Mouse (Mus musculus): Measurements from ENCODE around the gene Me1. TPM values are rescaled to one million over a fixed set of nuclear protein-coding genes. Genes with fewer than 3 reads are reported as not detected.

The Me1 gene
- polyA plus RNA-seq, 1 experiment from 2014 or later = 33.3 TPM

- Histone ChIP-seq H3K4me2 (ENCODE audit: low read length) (no peak overlapping the region), H3K9me3 (ENCODE audit: control insufficient read depth, low read length) (no peaks in the 10 kb centered on the region), H3K9ac (ENCODE audit: low read length) (no peak overlapping the region), H3K27ac (replicated peaks in 1 of 2; ENCODE audit: control insufficient read depth in 1 of 2, insufficient read depth in 1 of 2, low read depth in 2 of 2, low read length in 2 of 2) (no peak overlapping the region), H3K4me1 (ENCODE audit: control insufficient read depth in 2 of 2, insufficient read depth in 2 of 2, low read length in 2 of 2) (peaks cover 4 to 7% of the 10 kb centered on the region in 2 experiments; a peak in 1 of 4 replicates), H3K36me3 (ENCODE audit: control insufficient read depth, insufficient read depth, low read length) (no peaks in the 10 kb centered on the region), H3K4me3 (ENCODE audit: control insufficient read depth in 1 of 2, insufficient read depth in 1 of 2, low read depth in 1 of 2, low read length in 2 of 2) (no peak overlapping the region), H3K27me3 (ENCODE audit: control insufficient read depth, insufficient read depth, low read length) (no peaks in the 10 kb centered on the region)
- WGBS = 61% methylated on average over 6 of the region's 6 CpGs
- no peak for ATAC-seq (ENCODE audit: insufficient number of reproducible peaks, insufficient read depth, low FRiP score, low read depth)
Observed at GRCm38 (mm10) chr9:86708921-86709320, 13.2 kb upstream of the Me1 start.

GRCm38 (mm10) chr9:86707431-86707830 is 11.7 kb upstream of the Me1 start:
- ATAC-seq (ENCODE audit: insufficient number of reproducible peaks, insufficient read depth, low FRiP score, low read depth) = no peak
- Histone ChIP-seq H3K4me1 (ENCODE audit: control insufficient read depth in 2 of 2, insufficient read depth in 2 of 2, low read length in 2 of 2) (peaks cover 4 to 7% of the 10 kb centered on the region in 2 experiments; a peak in 1 of 4 replicates), H3K4me3 (ENCODE audit: control insufficient read depth in 1 of 2, insufficient read depth in 1 of 2, low read depth in 1 of 2, low read length in 2 of 2) (no peak overlapping the region), H3K4me2 (ENCODE audit: low read length) (no peak overlapping the region), H3K9ac (ENCODE audit: low read length) (no peak overlapping the region), H3K27me3 (ENCODE audit: control insufficient read depth, insufficient read depth, low read length) (no peaks in the 10 kb centered on the region), H3K9me3 (ENCODE audit: control insufficient read depth, low read length) (peaks cover 5% of the 10 kb centered on the region), H3K27ac (replicated peaks in 1 of 2; ENCODE audit: control insufficient read depth in 1 of 2, insufficient read depth in 1 of 2, low read depth in 2 of 2, low read length in 2 of 2) (no peak overlapping the region), H3K36me3 (ENCODE audit: control insufficient read depth, insufficient read depth, low read length) (no peaks in the 10 kb centered on the region)
- 64% methylated on average over 1 of the region's 1 CpGs for WGBS

- Histone ChIP-seq H3K9ac (ENCODE audit: low read length) (no peak overlapping the region), H3K27ac (replicated peaks in 1 of 2; ENCODE audit: control insufficient read depth in 1 of 2, insufficient read depth in 1 of 2, low read depth in 2 of 2, low read length in 2 of 2) (peak overlapping the region; percentile 6 to 75), H3K4me1 (ENCODE audit: control insufficient read depth in 2 of 2, insufficient read depth in 2 of 2, low read length in 2 of 2) (peaks cover 7 to 13% of the 10 kb centered on the region in 2 experiments), H3K9me3 (ENCODE audit: control insufficient read depth, low read length) (peaks cover 5% of the 10 kb centered on the region), H3K27me3 (ENCODE audit: control insufficient read depth, insufficient read depth, low read length) (no peaks in the 10 kb centered on the region), H3K36me3 (ENCODE audit: control insufficient read depth, insufficient read depth, low read length) (no peaks in the 10 kb centered on the region), H3K4me2 (ENCODE audit: low read length) (no peak overlapping the region), H3K4me3 (ENCODE audit: control insufficient read depth in 1 of 2, insufficient read depth in 1 of 2, low read depth in 1 of 2, low read length in 2 of 2) (no peak overlapping the region)
- WGBS = 6% methylated on average over 2 of the region's 2 CpGs
- ATAC-seq (ENCODE audit: insufficient number of reproducible peaks, insufficient read depth, low FRiP score, low read depth) = no peak
Observed at GRCm38 (mm10) chr9:86701844-86702243, 6.1 kb upstream of the Me1 start.

- no peak overlapping the region for H3K4me2 ChIP-seq (ENCODE audit: low read length)
Observed at GRCm38 (mm10) chr9:86701264-86701663, 5.5 kb upstream of the Me1 start.

GRCm38 (mm10) chr9:86695199-86695817 is 445 bp downstream of the Me1 start:
- H3K27me3 ChIP-seq (ENCODE audit: control insufficient read depth, insufficient read depth, low read length) = no peaks in the 10 kb centered on the region
- peak overlapping the region; percentile 77 to 90 for H3K4me3 ChIP-seq (ENCODE audit: control insufficient read depth in 1 of 2, insufficient read depth in 1 of 2, low read depth in 1 of 2, low read length in 2 of 2)
- H3K9ac ChIP-seq (ENCODE audit: low read length) = peak overlapping the region; percentile 84
- H3K27ac ChIP-seq (replicated peaks in 1 of 2; ENCODE audit: control insufficient read depth in 1 of 2, insufficient read depth in 1 of 2, low read depth in 2 of 2, low read length in 2 of 2) = peak overlapping the region; percentile 42 to 63
- H3K4me2 ChIP-seq (ENCODE audit: low read length) = peak overlapping the region; percentile 72
- under 1% methylated on average over 56 of the region's 56 CpGs for WGBS
- H3K9me3 ChIP-seq (ENCODE audit: control insufficient read depth, low read length) = no peaks in the 10 kb centered on the region
- ATAC-seq (ENCODE audit: insufficient number of reproducible peaks, insufficient read depth, low FRiP score, low read depth) = peak; percentile 56; the same call in 1 of the 2 replicates
- no peaks in the 10 kb centered on the region for H3K36me3 ChIP-seq (ENCODE audit: control insufficient read depth, insufficient read depth, low read length)
- peaks cover 2 to 7% of the 10 kb centered on the region in 2 experiments; a peak in 3 of 4 replicates for H3K4me1 ChIP-seq (ENCODE audit: control insufficient read depth in 2 of 2, insufficient read depth in 2 of 2, low read length in 2 of 2)

More at GRCm38 (mm10) chr9:86701264-86701663, 5.5 kb upstream of the Me1 start:
- Histone ChIP-seq H3K4me3 (ENCODE audit: control insufficient read depth in 1 of 2, insufficient read depth in 1 of 2, low read depth in 1 of 2, low read length in 2 of 2) (no peak overlapping the region), H3K27me3 (ENCODE audit: control insufficient read depth, insufficient read depth, low read length) (no peaks in the 10 kb centered on the region), H3K27ac (replicated peaks in 1 of 2; ENCODE audit: control insufficient read depth in 1 of 2, insufficient read depth in 1 of 2, low read depth in 2 of 2, low read length in 2 of 2) (peak overlapping the region; percentile 75 to 79), H3K9me3 (ENCODE audit: control insufficient read depth, low read length) (peaks cover 5% of the 10 kb centered on the region), H3K36me3 (ENCODE audit: control insufficient read depth, insufficient read depth, low read length) (no peaks in the 10 kb centered on the region), H3K4me1 (ENCODE audit: control insufficient read depth in 2 of 2, insufficient read depth in 2 of 2, low read length in 2 of 2) (peaks cover 7 to 13% of the 10 kb centered on the region in 2 experiments), H3K9ac (ENCODE audit: low read length) (no peak overlapping the region)
- WGBS = 12% methylated on average over 5 of the region's 5 CpGs
- ATAC-seq (ENCODE audit: insufficient number of reproducible peaks, insufficient read depth, low FRiP score, low read depth) = 0 out of 2 replicates have a peak, but pooled peaks have one; percentile 64

- Histone ChIP-seq H3K9ac (ENCODE audit: low read length) (peak overlapping the region; percentile 84; the same call in 1 of the 2 replicates), H3K9me3 (ENCODE audit: control insufficient read depth, low read length) (no peaks in the 10 kb centered on the region), H3K27ac (replicated peaks in 1 of 2; ENCODE audit: control insufficient read depth in 1 of 2, insufficient read depth in 1 of 2, low read depth in 2 of 2, low read length in 2 of 2) (no peak overlapping the region), H3K27me3 (ENCODE audit: control insufficient read depth, insufficient read depth, low read length) (no peaks in the 10 kb centered on the region), H3K4me1 (ENCODE audit: control insufficient read depth in 2 of 2, insufficient read depth in 2 of 2, low read length in 2 of 2) (peaks cover under 1 to 3% of the 10 kb centered on the region in 2 experiments; a peak in 3 of 4 replicates), H3K4me3 (ENCODE audit: control insufficient read depth in 1 of 2, insufficient read depth in 1 of 2, low read depth in 1 of 2, low read length in 2 of 2) (peak overlapping the region; percentile 15 to 77; a peak in 2 of 4 replicates), H3K4me2 (ENCODE audit: low read length) (peak overlapping the region; percentile 72), H3K36me3 (ENCODE audit: control insufficient read depth, insufficient read depth, low read length) (no peaks in the 10 kb centered on the region)
- WGBS = 87% methylated on average over 7 of the region's 7 CpGs
- no peak for ATAC-seq (ENCODE audit: insufficient number of reproducible peaks, insufficient read depth, low FRiP score, low read depth)
Observed at GRCm38 (mm10) chr9:86694644-86695043, 1.1 kb downstream of the Me1 start.

GRCm38 (mm10) chr9:86693935-86694334 is 1.8 kb downstream of the Me1 start:
- no peaks in the 10 kb centered on the region for H3K36me3 ChIP-seq (ENCODE audit: control insufficient read depth, insufficient read depth, low read length)
- H3K4me3 ChIP-seq (ENCODE audit: control insufficient read depth in 1 of 2, insufficient read depth in 1 of 2, low read depth in 1 of 2, low read length in 2 of 2) = no peak overlapping the region
- no peak overlapping the region for H3K4me2 ChIP-seq (ENCODE audit: low read length)
- no peaks in the 10 kb centered on the region; a peak in 2 of 4 replicates for H3K4me1 ChIP-seq (ENCODE audit: control insufficient read depth in 2 of 2, insufficient read depth in 2 of 2, low read length in 2 of 2)
- no peaks in the 10 kb centered on the region for H3K9me3 ChIP-seq (ENCODE audit: control insufficient read depth, low read length)
- H3K27me3 ChIP-seq (ENCODE audit: control insufficient read depth, insufficient read depth, low read length) = no peaks in the 10 kb centered on the region
- ATAC-seq (ENCODE audit: insufficient number of reproducible peaks, insufficient read depth, low FRiP score, low read depth) = no peak
- no peak overlapping the region for H3K9ac ChIP-seq (ENCODE audit: low read length)
- no peak overlapping the region for H3K27ac ChIP-seq (replicated peaks in 1 of 2; ENCODE audit: control insufficient read depth in 1 of 2, insufficient read depth in 1 of 2, low read depth in 2 of 2, low read length in 2 of 2)
- WGBS = 90% methylated on average over 6 of the region's 6 CpGs

Measured in heart, embryonic 14.5 days (tissue).